Mouse (Mus musculus) heart, embryonic 14.5 days (tissue): ENCODE results near the gene Wdtc1. TPM values are rescaled to one million over a fixed set of nuclear protein-coding genes. Genes with fewer than 3 reads are reported as not detected.

Experiments used
- ATAC-seq: fragments of 200-750 bp; cut with Nextera tagmentation; 2 replicates; pipeline ENCODE4 v1.8.0; 2017; ENCODE audit warnings: low read depth, moderate TSS enrichment; ENCODE audit not compliant: insufficient number of reproducible peaks, insufficient read depth, low FRiP score
- H3K27ac ChIP-seq, 2 experiments: fragments of 200-500 bp in 1 of 2; fragments of 300-500 bp in 1 of 2; sonication (generic) in 1 of 2; replicated peaks in 1 of 2; 2 replicates each; pipeline ENCODE4 v1.5.1; 2012 to 2014; ENCODE audit warnings: low read depth in 2 of 2, low read length in 2 of 2, control low read depth in 1 of 2, mild to moderate bottlenecking in 1 of 2, mixed read lengths in 1 of 2; ENCODE audit not compliant: control insufficient read depth in 1 of 2, insufficient read depth in 1 of 2
- H3K27me3 ChIP-seq: fragments of 300-500 bp; sonication (generic); 2 replicates; pipeline ENCODE4 v1.6.1; 2014; ENCODE audit warnings: mild to moderate bottlenecking, low read length, control low read depth; ENCODE audit not compliant: control insufficient read depth, insufficient read depth
- H3K36me3 ChIP-seq: fragments of 300-500 bp; sonication (generic); 2 replicates; pipeline ENCODE4 v1.6.1; 2014; ENCODE audit warnings: mild to moderate bottlenecking, control low read depth, low read length, mixed read lengths; ENCODE audit not compliant: control insufficient read depth, insufficient read depth
- H3K4me1 ChIP-seq, 2 experiments: fragments of 200-500 bp in 1 of 2; fragments of 300-500 bp in 1 of 2; sonication (generic) in 1 of 2; 2 replicates each; pipeline ENCODE4 v1.6.1; 2012 to 2014; ENCODE audit warnings: low read length in 2 of 2, control low read depth in 1 of 2, mixed read lengths in 1 of 2; ENCODE audit not compliant: control insufficient read depth in 2 of 2, insufficient read depth in 2 of 2
- H3K4me2 ChIP-seq: fragments of 300-500 bp; sonication (generic); 2 replicates; pipeline ENCODE4 v1.6.1; 2014; ENCODE audit warnings: mild to moderate bottlenecking, low read length
- H3K4me3 ChIP-seq, 2 experiments: fragments of 200-500 bp in 1 of 2; fragments of 300-500 bp in 1 of 2; sonication (generic) in 1 of 2; 2 replicates each; pipeline ENCODE4 v1.5.1; 2012 to 2014; ENCODE audit warnings: low read length in 2 of 2, mild to moderate bottlenecking in 2 of 2, control low read depth in 1 of 2, low read depth in 1 of 2, moderate library complexity in 1 of 2; ENCODE audit not compliant: control insufficient read depth in 1 of 2, insufficient read depth in 1 of 2
- H3K9ac ChIP-seq: fragments of 300-500 bp; sonication (generic); 2 replicates; pipeline ENCODE4 v1.6.1; 2014; ENCODE audit warnings: mild to moderate bottlenecking, low read length
- H3K9me3 ChIP-seq: fragments of 300-500 bp; sonication (generic); 2 replicates; pipeline ENCODE4 v1.6.1; 2016; ENCODE audit warnings: low read length, control low read depth; ENCODE audit not compliant: control insufficient read depth
- WGBS: fragments of 180-500 bp; shearing (Covaris S2); extraction: QIAGEN DNeasy Blood & Tissue Kit; methylation state at CpG from one replicate; pipeline ENCODE4 v1.1.7; 2014; 5-methylcytosine and 5-hydroxymethylcytosine counted together
- polyA plus RNA-seq: library from polyadenylated mRNA; unstranded; fragments of >200 nt; fragmentation: Nextera tagmentation; extraction: Ambion mirVana; gene quantifications from 2 replicates; pipeline ENCODE4 v1.2.1, GENCODE M21; 2014

Gene Wdtc1
- polyA plus RNA-seq, 1 experiment from 2014 or later = 17.3 TPM

- peak overlapping the region in 1 of 2 experiments; percentile 84; a peak in 1 of 4 replicates for H3K27ac ChIP-seq
- no peaks in the 10 kb centered on the region for H3K27me3 ChIP-seq
- H3K9me3 ChIP-seq = no peaks in the 10 kb centered on the region
- peak overlapping the region; percentile 79 for H3K4me2 ChIP-seq
- H3K4me1 ChIP-seq = peaks cover 14 to 26% of the 10 kb centered on the region in 2 experiments
- H3K36me3 ChIP-seq = peaks cover 6% of the 10 kb centered on the region; the same call in 1 of the 2 replicates
- WGBS = 79% methylated on average over 3 of the region's 3 CpGs
- no peak for ATAC-seq
- peak overlapping the region; percentile 88; the same call in 1 of the 2 replicates for H3K9ac ChIP-seq
- H3K4me3 ChIP-seq = no peak overlapping the region; a peak in 1 of 4 replicates
These were observed 74.8 kb downstream of the Wdtc1 start for GRCm38 (mm10) chr4:133278482-133278881.

- H3K27me3 ChIP-seq = no peaks in the 10 kb centered on the region
- peak overlapping the region; percentile 84 to 87 for H3K27ac ChIP-seq
- peaks cover 6% of the 10 kb centered on the region; the same call in 1 of the 2 replicates for H3K36me3 ChIP-seq
- ATAC-seq = no peak
- H3K4me1 ChIP-seq = peaks cover 14 to 26% of the 10 kb centered on the region in 2 experiments
- H3K4me2 ChIP-seq = peak overlapping the region; percentile 79
- H3K4me3 ChIP-seq = peak overlapping the region; percentile 68 to 86
- H3K9ac ChIP-seq = peak overlapping the region; percentile 88
- 25% methylated on average over 6 of the region's 6 CpGs for WGBS
- H3K9me3 ChIP-seq = no peaks in the 10 kb centered on the region
These were observed 75.2 kb downstream of the Wdtc1 start for GRCm38 (mm10) chr4:133278067-133278466.

- peak within 1 kb of the TSS; percentile 68 to 86 for H3K4me3 ChIP-seq
These were observed 75.9 kb downstream of the Wdtc1 start, which contains the start of gene Tmem222 for GRCm38 (mm10) chr4:133277104-133278026. Gene Tmem222 (minus strand): TSS chr4:133277792.

GRCm38 (mm10) chr4:133270929-133271328 is 82.4 kb downstream of the Wdtc1 start:
- no peaks in the 10 kb centered on the region for H3K27me3 ChIP-seq
- WGBS = 92% methylated on average over 9 of the region's 9 CpGs
- ATAC-seq = no peak
- no peak overlapping the region for H3K4me3 ChIP-seq
- no peaks in the 10 kb centered on the region for H3K9me3 ChIP-seq
- H3K4me1 ChIP-seq = peaks cover 0 to 2% of the 10 kb centered on the region in 2 experiments; a peak in 2 of 4 replicates
- H3K36me3 ChIP-seq = peaks cover 53% of the 10 kb centered on the region
- no peak overlapping the region for H3K4me2 ChIP-seq
- H3K9ac ChIP-seq = no peak overlapping the region
- no peak overlapping the region for H3K27ac ChIP-seq

More at GRCm38 (mm10) chr4:133277104-133278026, 75.9 kb downstream of the Wdtc1 start, which contains the start of gene Tmem222:
- WGBS = under 1% methylated on average over 69 of the region's 73 CpGs
- Histone ChIP-seq H3K36me3 (peaks cover 6% of the 10 kb centered on the region; the same call in 1 of the 2 replicates), H3K27ac (peak within 1 kb of the TSS; percentile 84 to 87), H3K4me1 (peaks cover 10 to 23% of the 10 kb centered on the region in 2 experiments), H3K9ac (peak within 1 kb of the TSS; percentile 88), H3K9me3 (no peaks in the 10 kb centered on the region), H3K4me2 (peak within 1 kb of the TSS; percentile 79), H3K27me3 (no peaks in the 10 kb centered on the region)
- ATAC-seq = peak; percentile 87

GRCm38 (mm10) chr4:133269596-133269995 is 83.7 kb downstream of the Wdtc1 start:
- Histone ChIP-seq H3K27me3 (no peaks in the 10 kb centered on the region), H3K9ac (no peak overlapping the region), H3K4me1 (no peaks in the 10 kb centered on the region; a peak in 1 of 4 replicates), H3K36me3 (peaks cover 65% of the 10 kb centered on the region), H3K4me3 (no peak overlapping the region), H3K27ac (peak overlapping the region; percentile 29 to 37; a peak in 1 of 4 replicates), H3K9me3 (no peaks in the 10 kb centered on the region), H3K4me2 (no peak overlapping the region)
- no peak for ATAC-seq
- 80% methylated on average over 3 of the region's 3 CpGs for WGBS

- Histone ChIP-seq H3K9ac (no peak overlapping the region), H3K4me1 (no peaks in the 10 kb centered on the region; a peak in 1 of 4 replicates), H3K36me3 (peaks cover 62% of the 10 kb centered on the region), H3K4me3 (no peak overlapping the region), H3K4me2 (no peak overlapping the region), H3K9me3 (no peaks in the 10 kb centered on the region), H3K27me3 (no peaks in the 10 kb centered on the region), H3K27ac (no peak overlapping the region)
- WGBS = 91% methylated on average over 3 of the region's 3 CpGs
- ATAC-seq = no peak
These were observed 84.3 kb downstream of the Wdtc1 start for GRCm38 (mm10) chr4:133268931-133269330.

GRCm38 (mm10) chr4:133266248-133266880 is 86.9 kb downstream of the Wdtc1 start:
- ATAC-seq = no peak
- Histone ChIP-seq H3K4me3 (no peak overlapping the region), H3K4me1 (no peaks in the 10 kb centered on the region; a peak in 1 of 4 replicates), H3K9me3 (no peaks in the 10 kb centered on the region), H3K4me2 (no peak overlapping the region), H3K27me3 (no peaks in the 10 kb centered on the region), H3K36me3 (peaks cover 68% of the 10 kb centered on the region), H3K27ac (no peak overlapping the region), H3K9ac (no peak overlapping the region)
- WGBS = 92% methylated on average over 12 of the region's 12 CpGs
